Mouse (Mus musculus) hindbrain, embryonic 15.5 days (tissue): Measurements from ENCODE around the gene Trmt10c. TPM values are rescaled to one million over a fixed set of nuclear protein-coding genes. Genes with fewer than 3 reads are reported as not detected.
A peak's percentile ranks its signal among the peaks of the same experiment; 100 is the strongest.

Experiments used
- ATAC-seq: fragments of 200-750 bp; cut with Nextera tagmentation; 2 replicates; pipeline ENCODE4 v1.8.0; 2017; ENCODE audit warnings: low read depth, moderate number of reproducible peaks, moderate TSS enrichment; ENCODE audit not compliant: low FRiP score
- H3K27ac ChIP-seq: fragments of 300-500 bp; sonication (generic); replicated peaks from 2 replicates; pipeline ENCODE4 v1.5.1; 2015; ENCODE audit warnings: mild to moderate bottlenecking, inconsistent platforms
- H3K27me3 ChIP-seq: fragments of 300-500 bp; sonication (generic); 2 replicates; pipeline ENCODE4 v1.6.1; 2015; ENCODE audit warnings: control low read depth, inconsistent platforms
- H3K36me3 ChIP-seq: fragments of 300-500 bp; sonication (generic); 2 replicates; pipeline ENCODE4 v1.6.1; 2015; ENCODE audit warnings: control low read depth, inconsistent platforms
- H3K4me1 ChIP-seq: fragments of 300-500 bp; sonication (generic); replicated peaks from 2 replicates; pipeline ENCODE4 v1.6.1; 2015; ENCODE audit warnings: control low read depth, inconsistent platforms
- H3K4me2 ChIP-seq: fragments of 300-500 bp; sonication (generic); 2 replicates; pipeline ENCODE4 v1.6.1; 2015; ENCODE audit warnings: moderate library complexity, mild to moderate bottlenecking, inconsistent platforms
- H3K4me3 ChIP-seq: fragments of 300-500 bp; sonication (generic); 2 replicates; pipeline ENCODE4 v1.5.1; 2015; ENCODE audit warnings: mild to moderate bottlenecking, inconsistent platforms
- H3K9ac ChIP-seq: fragments of 300-500 bp; sonication (generic); 2 replicates; pipeline ENCODE4 v1.6.1; 2015; ENCODE audit warnings: inconsistent platforms
- H3K9me3 ChIP-seq: fragments of 300-500 bp; sonication (generic); 2 replicates; pipeline ENCODE4 v1.6.1; 2016; ENCODE audit warnings: control low read depth, inconsistent platforms
- WGBS: fragments of 180-500 bp; shearing (Covaris S2); methylation state at CpG from one replicate; pipeline ENCODE4 v1.1.7; 2015; 5-methylcytosine and 5-hydroxymethylcytosine counted together
- polyA plus RNA-seq: library from polyadenylated mRNA; unstranded; fragments of >200 nt; fragmentation: Nextera tagmentation; extraction: Ambion mirVana; gene quantifications from 2 replicates; pipeline ENCODE4 v1.2.1, GENCODE M21; 2015

Trmt10c gene
- polyA plus RNA-seq, 1 experiment from 2014 or later: 18.0 TPM

GRCm38 (mm10) chr16:56036501-56036900, 1.1 kb downstream of the Trmt10c start:
- 75% methylated on average over 6 of the region's 6 CpGs for WGBS
- H3K36me3 ChIP-seq: peaks cover 29% of the 10 kb centered on the region
- peak overlapping the region; percentile 69 for H3K4me3 ChIP-seq
- peaks cover 17% of the 10 kb centered on the region for H3K4me1 ChIP-seq
- H3K9ac ChIP-seq: peak overlapping the region; percentile 76; the same call in 1 of the 2 replicates
- ATAC-seq: no peak
- no peaks in the 10 kb centered on the region for H3K9me3 ChIP-seq
- H3K27ac ChIP-seq: no peak overlapping the region
- H3K4me2 ChIP-seq: peak overlapping the region; percentile 66
- no peaks in the 10 kb centered on the region for H3K27me3 ChIP-seq

- Histone ChIP-seq H3K4me3 (no peak overlapping the region), H3K4me1 (peaks cover 25% of the 10 kb centered on the region), H3K27me3 (no peaks in the 10 kb centered on the region), H3K9ac (no peak overlapping the region), H3K9me3 (no peaks in the 10 kb centered on the region), H3K27ac (no peak overlapping the region), H3K4me2 (no peak overlapping the region), H3K36me3 (peaks cover 29% of the 10 kb centered on the region)
- ATAC-seq: no peak
- WGBS: 94% methylated on average over 6 of the region's 6 CpGs
Observed at GRCm38 (mm10) chr16:56034566-56034965, 3.1 kb downstream of the Trmt10c start.

- Histone ChIP-seq H3K4me2 (peak within 1 kb of the TSS; percentile 77), H3K36me3 (peaks cover 26% of the 10 kb centered on the region), H3K4me3 (peak within 1 kb of the TSS; percentile 95), H3K27me3 (no peaks in the 10 kb centered on the region), H3K27ac (peak within 1 kb of the TSS; percentile 93), H3K9ac (peak within 1 kb of the TSS; percentile 94), H3K9me3 (no peaks in the 10 kb centered on the region), H3K4me1 (peaks cover 25% of the 10 kb centered on the region)
- 0% methylated on average over 39 of the region's 39 CpGs for WGBS
- peak; percentile 100 for ATAC-seq
Observed at GRCm38 (mm10) chr16:56029661-56030082, 7.9 kb downstream of the Trmt10c start, which contains the start of gene Pcnp. TSS of gene Pcnp (minus strand) at chr16:56029739.

- peak overlapping the region; percentile 77 for H3K4me2 ChIP-seq
- peak overlapping the region; percentile 93 for H3K27ac ChIP-seq
- peak; percentile 90 for ATAC-seq
- H3K27me3 ChIP-seq: no peaks in the 10 kb centered on the region
- H3K4me3 ChIP-seq: peak overlapping the region; percentile 95
- H3K4me1 ChIP-seq: peaks cover 25% of the 10 kb centered on the region
- no peaks in the 10 kb centered on the region for H3K9me3 ChIP-seq
- peaks cover 21% of the 10 kb centered on the region for H3K36me3 ChIP-seq
- WGBS: under 1% methylated on average over 55 of the region's 62 CpGs
- peak overlapping the region; percentile 94 for H3K9ac ChIP-seq
Observed at GRCm38 (mm10) chr16:56028722-56029551, 8.7 kb downstream of the Trmt10c start.

GRCm38 (mm10) chr16:56027854-56028629, 9.6 kb downstream of the Trmt10c start:
- Histone ChIP-seq H3K9ac (peak overlapping the region; percentile 94), H3K9me3 (no peaks in the 10 kb centered on the region), H3K4me3 (peak overlapping the region; percentile 95), H3K4me2 (peak overlapping the region; percentile 77), H3K36me3 (peaks cover 15% of the 10 kb centered on the region), H3K27me3 (no peaks in the 10 kb centered on the region), H3K27ac (peak overlapping the region; percentile 93; the same call in 1 of the 2 replicates), H3K4me1 (peaks cover 25% of the 10 kb centered on the region)
- WGBS: 53% methylated on average over 12 of the region's 12 CpGs
- no peak for ATAC-seq

- Histone ChIP-seq H3K36me3 (peaks cover 42% of the 10 kb centered on the region), H3K9me3 (no peaks in the 10 kb centered on the region), H3K4me3 (no peak overlapping the region), H3K4me1 (no peaks in the 10 kb centered on the region), H3K4me2 (no peak overlapping the region), H3K27me3 (no peaks in the 10 kb centered on the region), H3K9ac (no peak overlapping the region), H3K27ac (no peak overlapping the region)
- WGBS: 98% methylated on average over 7 of the region's 7 CpGs
- no peak for ATAC-seq
Observed at GRCm38 (mm10) chr16:56019660-56020059, 18.0 kb downstream of the Trmt10c start.

GRCm38 (mm10) chr16:56014076-56014475, 23.5 kb downstream of the Trmt10c start:
- H3K36me3 ChIP-seq: peaks cover 40% of the 10 kb centered on the region
- H3K4me3 ChIP-seq: no peak overlapping the region
- no peaks in the 10 kb centered on the region for H3K27me3 ChIP-seq
- no peak for ATAC-seq
- no peaks in the 10 kb centered on the region for H3K9me3 ChIP-seq
- 88% methylated on average over 7 of the region's 7 CpGs for WGBS
- no peak overlapping the region for H3K9ac ChIP-seq
- no peak overlapping the region for H3K4me2 ChIP-seq
- no peaks in the 10 kb centered on the region for H3K4me1 ChIP-seq
- H3K27ac ChIP-seq: no peak overlapping the region

GRCm38 (mm10) chr16:56012789-56013743, 24.6 kb downstream of the Trmt10c start:
- no peak overlapping the region for H3K9ac ChIP-seq
- no peaks in the 10 kb centered on the region for H3K9me3 ChIP-seq
- WGBS: 91% methylated on average over 10 of the region's 10 CpGs
- no peaks in the 10 kb centered on the region for H3K27me3 ChIP-seq
- no peak overlapping the region for H3K27ac ChIP-seq
- no peaks in the 10 kb centered on the region for H3K4me1 ChIP-seq
- no peak overlapping the region for H3K4me3 ChIP-seq
- ATAC-seq: peak; percentile 39
- peaks cover 31% of the 10 kb centered on the region for H3K36me3 ChIP-seq
- H3K4me2 ChIP-seq: no peak overlapping the region

- Histone ChIP-seq H3K4me2 (no peak overlapping the region), H3K4me3 (no peak overlapping the region), H3K36me3 (peaks cover 50% of the 10 kb centered on the region), H3K4me1 (no peaks in the 10 kb centered on the region), H3K9ac (no peak overlapping the region), H3K27ac (no peak overlapping the region), H3K27me3 (no peaks in the 10 kb centered on the region), H3K9me3 (no peaks in the 10 kb centered on the region)
- 91% methylated on average over 1 of the region's 1 CpGs for WGBS
- ATAC-seq: no peak
Observed at GRCm38 (mm10) chr16:56008862-56009261, 28.8 kb downstream of the Trmt10c start.

GRCm38 (mm10) chr16:56006798-56007197, 30.8 kb downstream of the Trmt10c start:
- H3K9me3 ChIP-seq: no peaks in the 10 kb centered on the region
- ATAC-seq: no peak
- H3K27me3 ChIP-seq: no peaks in the 10 kb centered on the region
- H3K36me3 ChIP-seq: peaks cover 55% of the 10 kb centered on the region
- 96% methylated on average over 11 of the region's 11 CpGs for WGBS
- H3K27ac ChIP-seq: no peak overlapping the region
- H3K4me2 ChIP-seq: no peak overlapping the region
- no peak overlapping the region for H3K9ac ChIP-seq
- H3K4me1 ChIP-seq: no peaks in the 10 kb centered on the region
- H3K4me3 ChIP-seq: no peak overlapping the region

GRCm38 (mm10) chr16:55994235-55994634, 43.4 kb downstream of the Trmt10c start:
- H3K4me2 ChIP-seq: no peak overlapping the region
- no peak overlapping the region for H3K9ac ChIP-seq
- H3K27ac ChIP-seq: no peak overlapping the region
- H3K9me3 ChIP-seq: no peaks in the 10 kb centered on the region
- H3K4me1 ChIP-seq: no peaks in the 10 kb centered on the region
- H3K36me3 ChIP-seq: peaks cover 48% of the 10 kb centered on the region
- no peak overlapping the region for H3K4me3 ChIP-seq
- WGBS: 92% methylated on average over 2 of the region's 2 CpGs
- no peak for ATAC-seq
- H3K27me3 ChIP-seq: no peaks in the 10 kb centered on the region
